Mouse (Mus musculus) cerebellum, adult 18-20 months (tissue): ENCODE results near the gene Coa3.
A peak's percentile ranks its signal among the peaks of the same experiment; 100 is the strongest.

ENCODE experiments used
- DNase-seq, 2 experiments: peaks; one replicate each; pipeline ENCODE4 v3.0.0; 2021

The Coa3 gene

DNA sequence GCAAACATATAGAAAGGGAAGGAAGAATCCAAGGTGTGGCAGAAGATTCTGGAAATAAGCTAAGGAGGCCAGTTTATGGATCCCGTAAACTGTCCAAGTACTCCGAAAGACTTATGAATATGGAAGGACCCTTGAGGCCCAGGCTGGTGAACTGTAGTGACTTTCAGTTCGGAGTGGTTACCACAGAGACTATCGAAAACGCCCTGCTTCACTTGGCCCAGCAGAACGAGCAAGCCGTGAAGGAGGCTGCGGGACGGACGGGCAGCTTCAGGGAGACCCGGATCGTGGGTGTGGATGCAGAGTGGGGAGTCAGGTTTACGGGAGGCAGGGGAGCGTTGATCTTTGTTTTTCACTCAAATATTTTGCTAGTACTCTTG, 267 bp upstream of the Coa3 start:
- no peak for DNase-seq

DNA sequence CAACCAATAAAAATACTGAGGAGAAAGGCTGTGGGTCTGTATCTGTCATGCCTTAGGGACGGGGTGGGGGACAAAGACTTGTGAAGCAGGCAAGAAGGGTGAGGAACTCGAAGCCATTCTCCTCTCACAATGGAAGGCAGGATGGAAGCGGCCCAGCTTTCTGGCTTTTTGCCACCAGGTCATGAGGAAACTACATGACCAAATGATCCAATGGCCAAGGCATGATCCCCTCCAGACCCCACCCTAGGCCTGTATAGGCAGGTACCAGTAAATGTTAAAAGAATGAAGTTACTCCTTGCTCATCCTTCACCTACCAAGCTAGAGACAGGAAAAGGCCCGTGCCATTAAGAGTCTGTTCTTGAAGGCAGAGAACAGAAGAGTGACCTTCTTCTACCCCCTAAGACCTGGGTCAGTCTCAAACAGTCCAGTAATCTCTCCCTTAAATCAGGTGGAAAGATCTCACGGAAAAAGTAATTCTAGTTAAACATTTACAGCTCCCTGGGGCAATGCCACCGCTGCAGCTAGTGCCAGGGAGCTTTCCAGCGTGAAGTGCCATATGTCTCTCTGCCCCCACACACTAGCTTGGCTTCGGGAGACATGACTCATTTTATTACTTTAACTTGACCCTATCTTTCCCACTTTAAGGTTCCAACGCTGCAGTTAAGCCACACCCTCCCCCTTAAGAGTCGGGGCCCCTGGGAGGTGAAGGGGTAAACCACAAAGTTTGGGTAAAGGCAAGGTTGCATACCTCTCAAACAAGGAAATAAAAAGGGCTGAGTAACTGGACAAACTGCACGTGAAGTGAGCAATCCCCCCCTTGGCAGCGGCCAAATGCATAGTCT, 1.3 kb downstream of the Coa3 start:
- no peak for DNase-seq

GRCm38 (mm10) chr11:101276319-101277070, 2.4 kb downstream of the Coa3 start:
- DNase-seq, result no peak

- no peak for DNase-seq
These were observed 3.6 kb downstream of the Coa3 start for GRCm38 (mm10) chr11:101275309-101275708.

GRCm38 (mm10) chr11:101272446-101272845, 6.5 kb downstream of the Coa3 start:
- no peak for DNase-seq

GRCm38 (mm10) chr11:101269577-101270116, 9.3 kb downstream of the Coa3 start:
- DNase-seq, result no peak

- DNase-seq, result no peak
These were observed 13.0 kb downstream of the Coa3 start for GRCm38 (mm10) chr11:101265906-101266305.

GRCm38 (mm10) chr11:101264954-101265471, 13.9 kb downstream of the Coa3 start:
- no peak for DNase-seq

DNA sequence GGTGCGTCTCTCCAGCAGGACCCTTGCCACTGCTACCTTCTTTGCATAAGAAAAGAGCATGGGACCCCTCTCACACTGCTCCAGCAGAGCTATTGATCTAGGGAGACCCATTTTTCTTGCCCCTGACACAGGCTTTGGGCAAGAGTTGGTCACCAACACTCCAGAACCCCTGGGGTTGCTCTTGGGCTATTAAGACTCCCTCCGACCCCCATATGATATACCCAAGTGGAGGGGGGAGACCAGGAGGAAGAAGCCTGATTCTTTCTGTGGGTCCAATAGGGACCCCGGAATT, 15.0 kb downstream of the Coa3 start:
- DNase-seq, result no peak

DNA sequence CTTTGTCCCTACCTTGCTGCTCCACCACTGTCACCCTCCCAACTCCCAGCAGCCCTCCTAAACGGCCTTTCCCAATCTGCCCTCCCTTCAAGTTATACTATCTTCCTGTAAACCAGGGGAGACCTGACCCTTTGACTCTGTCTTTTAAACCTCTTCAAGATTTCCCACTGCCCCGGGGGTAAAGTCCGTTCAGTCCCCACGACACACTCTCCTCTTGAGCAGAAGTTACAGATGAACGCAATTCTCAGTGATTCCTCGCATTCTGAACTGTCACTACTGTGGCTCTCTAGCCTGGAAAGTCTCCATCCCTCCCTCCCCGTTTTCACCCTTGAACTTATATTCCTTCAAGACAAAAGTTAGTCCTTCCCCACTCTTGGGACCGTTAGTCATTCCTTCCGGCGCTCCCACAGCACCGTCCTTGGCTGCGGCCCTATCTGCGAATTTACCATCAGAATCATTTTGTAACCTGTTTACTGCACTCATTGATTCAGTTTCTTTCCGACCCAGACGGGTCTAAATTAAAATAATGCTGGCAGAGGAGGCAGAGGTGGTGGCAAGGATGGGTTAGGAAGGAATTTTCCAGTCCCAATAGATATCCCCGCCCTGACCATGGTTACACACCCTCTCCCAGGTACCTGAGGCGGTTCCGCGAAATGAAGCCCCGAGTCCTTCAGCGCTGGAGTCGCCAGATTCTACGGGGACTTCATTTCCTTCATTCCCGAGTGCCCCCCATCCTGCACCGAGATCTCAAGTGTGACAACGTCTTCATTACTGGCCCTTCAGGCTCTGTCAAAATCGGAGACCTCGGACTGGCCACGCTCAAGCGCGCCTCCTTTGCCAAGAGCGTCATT, 15.6 kb downstream of the Coa3 start:
- no peak for DNase-seq

DNA sequence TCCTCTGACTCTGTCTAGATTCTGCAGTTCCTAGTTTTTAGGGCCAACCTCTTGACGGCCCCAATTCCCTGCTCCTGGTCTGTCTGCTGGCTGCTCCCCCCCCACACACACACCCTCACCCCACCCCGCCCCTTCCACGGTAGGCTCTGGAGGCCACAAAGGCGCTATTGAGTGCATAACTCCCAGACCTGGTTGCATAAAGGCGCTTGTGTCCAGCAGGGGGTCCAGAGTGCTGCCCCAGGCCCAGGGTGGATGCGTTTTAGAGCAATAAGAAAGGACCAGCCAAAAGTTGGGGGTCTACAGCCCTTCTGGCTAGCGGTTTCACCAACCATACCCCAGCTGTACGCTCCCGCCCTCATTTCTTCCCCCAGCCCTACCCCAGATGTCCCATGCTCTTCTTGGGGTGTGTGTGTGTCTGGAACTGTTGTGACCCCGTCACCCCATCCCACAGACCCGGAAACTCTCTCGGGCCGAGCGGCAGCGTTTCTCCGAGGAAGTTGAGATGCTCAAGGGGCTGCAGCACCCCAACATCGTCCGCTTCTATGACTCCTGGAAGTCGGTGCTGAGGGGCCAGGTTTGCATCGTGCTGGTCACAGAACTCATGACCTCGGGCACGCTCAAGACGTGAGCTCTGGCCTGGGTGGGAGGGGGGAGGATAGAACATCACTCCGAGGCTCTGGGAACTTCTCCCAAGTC, 16.5 kb downstream of the Coa3 start:
- no peak for DNase-seq

GRCm38 (mm10) chr11:101260826-101261380, 18.0 kb downstream of the Coa3 start:
- no peak for DNase-seq

DNA sequence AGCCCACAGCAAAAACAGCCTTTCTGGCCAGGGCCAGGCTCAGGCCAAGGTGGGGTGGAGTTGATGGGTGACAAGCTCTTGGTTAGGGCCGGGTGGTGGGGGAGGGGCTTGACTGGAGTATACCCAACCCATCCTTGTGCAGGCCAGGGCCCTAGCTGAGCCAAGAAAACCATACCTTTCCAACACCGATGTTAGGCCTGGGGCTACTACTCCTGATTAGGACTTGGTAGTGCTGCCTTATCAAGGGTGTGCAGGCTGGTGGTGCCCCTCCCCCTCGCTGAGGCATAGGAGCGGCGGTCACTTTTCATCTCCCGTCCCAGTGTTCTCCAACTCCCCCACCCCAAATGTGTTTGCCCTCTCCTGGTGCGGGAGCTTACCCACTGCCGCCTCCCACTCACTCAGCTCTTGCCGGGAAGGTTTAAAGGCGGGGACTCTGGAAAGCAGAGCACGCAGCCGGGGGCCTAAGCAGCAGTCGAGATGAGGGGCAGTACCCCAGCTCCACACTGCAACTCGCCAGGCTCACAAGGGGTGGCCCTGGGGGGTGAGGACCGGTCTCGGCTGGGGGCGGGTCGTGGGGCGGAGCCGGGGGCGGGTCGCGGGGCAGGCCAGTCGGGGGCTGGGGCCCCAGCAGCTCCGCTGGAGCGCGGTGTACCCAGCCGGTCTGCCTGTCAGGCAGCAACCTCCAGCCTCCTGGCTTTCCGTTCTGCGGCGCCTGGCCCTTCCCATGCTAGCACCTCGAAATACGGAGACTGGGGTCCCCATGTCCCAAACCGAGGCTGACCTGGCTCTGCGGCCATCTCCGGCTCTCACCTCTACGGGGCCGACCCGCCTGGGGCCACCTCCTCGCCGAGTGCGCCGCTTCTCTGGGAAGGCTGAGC, 18.7 kb downstream of the Coa3 start, which contains the start of gene Wnk4:
Wnk4 (plus strand) TSS at position 620 of the 878 bp plus-strand sequence.
- DNase-seq, result no peak

GRCm38 (mm10) chr11:101259261-101259712, 19.6 kb downstream of the Coa3 start:
- no peak for DNase-seq

- DNase-seq, result no peak
These were observed 22.8 kb downstream of the Coa3 start for GRCm38 (mm10) chr11:101255826-101256775.

- peak; percentile 84 to 88 for DNase-seq
These were observed 25.1 kb downstream of the Coa3 start, which contains the start of gene Vps25 for GRCm38 (mm10) chr11:101253613-101254389. Vps25 (plus strand) TSS chr11:101253707.

GRCm38 (mm10) chr11:101252941-101253340, 26.0 kb downstream of the Coa3 start:
- DNase-seq, result no peak

DNA sequence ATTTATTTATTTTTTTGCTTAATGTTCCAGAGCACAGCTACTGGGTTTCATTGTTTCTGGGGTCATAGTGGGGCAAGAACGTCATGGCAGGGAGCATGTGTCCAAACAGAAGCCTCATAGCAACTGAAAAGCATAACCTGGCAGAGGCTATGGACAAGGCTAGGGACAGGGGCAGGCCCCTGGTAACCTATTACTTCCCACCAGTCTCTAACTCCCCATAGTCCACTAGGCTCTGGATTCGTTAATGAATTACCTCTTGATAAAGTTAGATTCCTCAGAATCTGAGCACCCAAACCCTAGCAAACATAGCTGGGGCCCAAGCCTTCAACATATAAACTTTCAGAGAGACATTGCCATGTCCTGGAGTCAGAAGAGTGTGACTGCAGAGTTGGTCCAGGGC, 27.9 kb downstream of the Coa3 start:
- DNase-seq, result no peak
